Mouse (Mus musculus) intestine, embryonic 16.5 days (tissue): ENCODE results near the gene Pard3b. TPM values are rescaled to one million over a fixed set of nuclear protein-coding genes. Genes with fewer than 3 reads are reported as not detected.

Source experiments
- ATAC-seq: fragments of 200-750 bp; cut with Nextera tagmentation; 2 replicates; pipeline ENCODE4 v1.8.0; 2017; ENCODE audit warnings: moderate TSS enrichment, moderate library complexity
- H3K27ac ChIP-seq: fragments of 300-500 bp; sonication (generic); 2 replicates; pipeline ENCODE4 v1.5.1; 2014; ENCODE audit warnings: mild to moderate bottlenecking, low read length
- H3K27me3 ChIP-seq: fragments of 300-500 bp; sonication (generic); replicated peaks from 2 replicates; pipeline ENCODE4 v1.6.1; 2014; ENCODE audit warnings: low read length, control low read depth, mixed read lengths; ENCODE audit not compliant: control insufficient read depth, insufficient read depth
- H3K36me3 ChIP-seq: fragments of 300-500 bp; sonication (generic); 2 replicates; pipeline ENCODE4 v1.6.1; 2014; ENCODE audit warnings: low read length, control low read depth; ENCODE audit not compliant: control insufficient read depth, insufficient read depth
- H3K4me1 ChIP-seq: fragments of 300-500 bp; sonication (generic); 2 replicates; pipeline ENCODE4 v1.6.1; 2014; ENCODE audit warnings: low read length, control low read depth, mixed read lengths; ENCODE audit not compliant: control insufficient read depth, insufficient read depth
- H3K4me2 ChIP-seq: fragments of 300-500 bp; sonication (generic); 2 replicates; pipeline ENCODE4 v1.6.1; 2014; ENCODE audit warnings: low read depth, low read length, control low read depth
- H3K4me3 ChIP-seq: fragments of 300-500 bp; sonication (generic); 2 replicates; pipeline ENCODE4 v1.5.1; 2014; ENCODE audit warnings: mild to moderate bottlenecking, low read length
- H3K9ac ChIP-seq: fragments of 300-500 bp; sonication (generic); 2 replicates; pipeline ENCODE4 v1.6.1; 2014; ENCODE audit warnings: low read depth, low read length
- H3K9me3 ChIP-seq: fragments of 300-500 bp; sonication (generic); 2 replicates; pipeline ENCODE4 v1.6.1; 2016; ENCODE audit warnings: low read length, control low read depth; ENCODE audit not compliant: control insufficient read depth
- WGBS: fragments of 180-500 bp; shearing (Covaris S2); extraction: QIAGEN DNeasy Blood & Tissue Kit; methylation state at CpG from one replicate; pipeline ENCODE4 v1.1.7; 2014; 5-methylcytosine and 5-hydroxymethylcytosine counted together
- polyA plus RNA-seq: library from polyadenylated mRNA; unstranded; fragments of >200 nt; fragmentation: Nextera tagmentation; extraction: Ambion mirVana; gene quantifications from 2 replicates; pipeline ENCODE4 v1.2.1, GENCODE M21; 2015

The Pard3b gene
- polyA plus RNA-seq, 1 experiment from 2014 or later: 22.3 TPM

DNA sequence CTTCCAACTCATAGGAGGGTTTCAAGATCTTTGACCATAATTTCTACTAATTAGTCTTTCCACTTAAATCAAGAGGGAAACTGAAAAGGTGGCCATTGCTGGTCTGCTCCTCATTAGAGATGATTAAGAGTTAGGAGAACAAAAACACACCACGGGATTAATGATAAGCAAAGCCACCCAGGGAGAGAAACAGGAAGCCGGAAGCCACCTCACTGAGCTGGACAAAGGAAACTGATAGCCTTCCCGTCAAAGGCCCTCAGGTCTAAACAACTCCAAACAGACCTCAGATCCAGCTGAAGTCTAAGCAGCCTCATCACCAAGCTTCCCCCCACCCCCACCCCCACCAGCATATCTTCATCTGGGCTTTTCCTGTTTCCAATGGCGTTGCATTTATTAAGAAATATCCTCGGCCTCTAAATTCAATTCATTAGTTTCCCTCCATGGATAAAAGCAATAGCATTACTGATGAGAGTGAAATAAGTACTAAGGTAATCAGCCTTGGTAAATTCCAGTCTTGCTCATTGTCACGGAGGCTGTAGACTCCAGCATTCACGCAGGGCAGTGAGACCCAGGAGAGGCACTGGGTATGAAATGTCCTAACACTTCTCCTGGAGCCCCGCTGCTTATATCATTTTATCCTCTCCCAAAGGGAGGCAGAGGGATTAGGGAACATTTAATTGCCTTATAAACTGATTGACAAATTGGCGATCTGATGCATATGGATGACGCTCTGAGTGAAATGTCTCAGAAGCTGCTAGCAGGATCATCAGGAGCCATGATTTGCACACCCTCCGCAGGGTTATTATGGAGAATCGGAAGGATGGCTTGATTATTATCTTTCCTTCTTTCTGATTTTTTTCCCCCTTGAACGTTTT is 925.9 kb downstream of the Pard3b start:
- H3K4me2 ChIP-seq: no peak overlapping the region
- no peak overlapping the region for H3K27ac ChIP-seq
- 59% methylated on average over 13 of the region's 13 CpGs for WGBS
- no peak overlapping the region for H3K4me3 ChIP-seq
- H3K4me1 ChIP-seq: no peaks in the 10 kb centered on the region
- no peaks in the 10 kb centered on the region for H3K27me3 ChIP-seq
- ATAC-seq: no peak
- no peaks in the 10 kb centered on the region for H3K9me3 ChIP-seq
- H3K36me3 ChIP-seq: no peaks in the 10 kb centered on the region
- H3K9ac ChIP-seq: no peak overlapping the region

DNA sequence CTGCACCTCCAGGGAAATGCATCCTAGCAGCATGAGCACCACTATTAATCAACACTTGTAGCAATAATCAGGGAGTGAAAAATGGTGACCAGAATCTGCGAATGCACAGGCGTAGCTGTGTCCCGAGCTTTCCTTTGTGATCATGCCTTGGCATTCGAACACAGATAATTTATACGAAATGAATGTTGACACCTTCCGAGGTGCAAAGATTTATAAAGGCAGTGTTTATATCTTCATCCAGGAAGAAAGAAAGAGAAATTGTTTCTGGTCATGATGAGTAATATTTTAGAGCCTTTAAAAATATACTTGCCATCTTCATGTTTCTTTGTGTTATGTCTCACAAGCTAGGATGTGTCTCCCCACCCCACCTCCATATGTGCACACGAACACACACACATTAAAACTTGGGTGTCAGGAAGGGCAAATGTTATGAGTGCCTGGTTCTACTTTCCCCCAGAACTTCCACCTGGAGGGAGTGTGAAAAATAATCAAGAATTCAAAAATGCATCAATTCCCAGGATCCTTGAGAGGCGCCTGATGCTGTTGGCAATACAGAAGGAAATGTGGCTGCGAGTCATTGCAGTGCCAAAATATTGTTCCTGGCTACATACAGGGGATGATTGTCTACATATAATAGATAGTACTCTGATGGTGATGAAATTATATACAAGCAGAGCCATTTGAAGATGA is 926.6 kb downstream of the Pard3b start:
- WGBS: 72% methylated on average over 9 of the region's 9 CpGs
- Histone ChIP-seq H3K9ac (no peak overlapping the region), H3K9me3 (no peaks in the 10 kb centered on the region), H3K4me2 (no peak overlapping the region), H3K4me3 (no peak overlapping the region), H3K36me3 (no peaks in the 10 kb centered on the region), H3K27ac (no peak overlapping the region), H3K27me3 (no peaks in the 10 kb centered on the region), H3K4me1 (no peaks in the 10 kb centered on the region)
- ATAC-seq: no peak

GRCm38 (mm10) chr1:62566596-62566995 is 928.0 kb downstream of the Pard3b start:
- Histone ChIP-seq H3K4me2 (no peak overlapping the region), H3K9ac (no peak overlapping the region), H3K9me3 (no peaks in the 10 kb centered on the region), H3K36me3 (no peaks in the 10 kb centered on the region), H3K4me1 (no peaks in the 10 kb centered on the region), H3K4me3 (no peak overlapping the region), H3K27me3 (no peaks in the 10 kb centered on the region), H3K27ac (no peak overlapping the region)
- no peak for ATAC-seq
- 24% methylated on average over 4 of the region's 4 CpGs for WGBS

- Histone ChIP-seq H3K4me1 (no peaks in the 10 kb centered on the region), H3K9me3 (no peaks in the 10 kb centered on the region), H3K27ac (no peak overlapping the region), H3K9ac (no peak overlapping the region), H3K27me3 (no peaks in the 10 kb centered on the region), H3K4me2 (no peak overlapping the region), H3K36me3 (no peaks in the 10 kb centered on the region), H3K4me3 (no peak overlapping the region)
- 69% methylated on average over 3 of the region's 3 CpGs for WGBS
- no peak for ATAC-seq
Observed at GRCm38 (mm10) chr1:62576939-62577590, 938.4 kb downstream of the Pard3b start.

DNA sequence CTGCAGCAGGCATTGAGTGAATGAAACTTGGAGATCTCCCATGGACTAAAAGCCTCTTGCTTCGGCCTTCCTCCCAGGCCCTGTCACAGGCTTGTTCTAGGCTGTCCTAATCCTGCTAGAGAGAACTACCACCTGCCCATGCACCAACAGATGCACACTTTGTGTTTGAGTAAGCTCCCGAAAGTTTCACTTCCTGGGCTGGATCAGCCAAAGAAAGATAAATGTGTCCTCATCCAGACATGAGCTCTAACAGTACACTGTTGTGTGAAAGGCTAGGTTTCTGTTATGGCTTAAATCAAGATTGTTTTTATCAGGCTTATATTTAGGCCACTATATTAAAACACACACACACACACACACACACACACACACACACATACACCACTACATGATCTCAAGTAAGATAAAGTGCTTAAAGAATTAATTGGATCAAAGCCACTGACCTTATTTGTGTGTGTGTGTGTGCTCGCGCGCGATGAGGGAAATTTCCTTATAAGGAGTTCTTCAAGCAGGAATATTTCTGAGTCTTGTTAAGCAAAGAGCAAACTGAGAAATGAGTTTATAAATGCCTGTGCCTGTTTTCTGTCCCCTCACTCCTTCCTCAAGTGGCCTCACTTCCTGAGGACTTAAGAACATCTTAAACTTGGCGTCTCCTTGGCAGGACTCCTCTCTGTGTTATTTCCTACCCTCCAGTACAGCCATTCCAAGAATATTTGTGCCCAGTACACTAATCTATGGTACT is 940.6 kb downstream of the Pard3b start:
- ATAC-seq: peak; percentile 76
- Histone ChIP-seq H3K4me2 (no peak overlapping the region), H3K27me3 (no peaks in the 10 kb centered on the region), H3K36me3 (no peaks in the 10 kb centered on the region), H3K9me3 (no peaks in the 10 kb centered on the region), H3K9ac (no peak overlapping the region), H3K27ac (peak overlapping the region; percentile 79), H3K4me3 (no peak overlapping the region), H3K4me1 (no peaks in the 10 kb centered on the region)
- 43% methylated on average over 7 of the region's 7 CpGs for WGBS

- H3K36me3 ChIP-seq: no peaks in the 10 kb centered on the region
- no peaks in the 10 kb centered on the region for H3K27me3 ChIP-seq
- peak; percentile 35; the same call in 1 of the 2 replicates for ATAC-seq
- 43% methylated on average over 4 of the region's 4 CpGs for WGBS
- H3K4me3 ChIP-seq: no peak overlapping the region
- H3K4me1 ChIP-seq: no peaks in the 10 kb centered on the region
- H3K9ac ChIP-seq: no peak overlapping the region
- no peaks in the 10 kb centered on the region for H3K9me3 ChIP-seq
- H3K27ac ChIP-seq: peak overlapping the region; percentile 69
- H3K4me2 ChIP-seq: no peak overlapping the region
Observed at GRCm38 (mm10) chr1:62580314-62580935, 941.8 kb downstream of the Pard3b start.

GRCm38 (mm10) chr1:62582476-62582875 is 943.9 kb downstream of the Pard3b start:
- ATAC-seq: no peak
- WGBS: 73% methylated on average over 4 of the region's 4 CpGs
- Histone ChIP-seq H3K9me3 (no peaks in the 10 kb centered on the region), H3K27ac (no peak overlapping the region), H3K36me3 (no peaks in the 10 kb centered on the region), H3K4me1 (no peaks in the 10 kb centered on the region), H3K4me2 (no peak overlapping the region), H3K27me3 (no peaks in the 10 kb centered on the region), H3K4me3 (no peak overlapping the region), H3K9ac (no peak overlapping the region)

- no peak overlapping the region for H3K9ac ChIP-seq
- H3K36me3 ChIP-seq: no peaks in the 10 kb centered on the region
- 93% methylated on average over 6 of the region's 6 CpGs for WGBS
- H3K4me3 ChIP-seq: no peak overlapping the region
- H3K4me2 ChIP-seq: no peak overlapping the region
- ATAC-seq: no peak
- H3K9me3 ChIP-seq: no peaks in the 10 kb centered on the region
- H3K27ac ChIP-seq: no peak overlapping the region
- H3K27me3 ChIP-seq: no peaks in the 10 kb centered on the region
- 0 out of 2 replicates have a peak, but pooled peaks cover 11% of the 10 kb centered on the region for H3K4me1 ChIP-seq
Observed at GRCm38 (mm10) chr1:62587536-62587935, 948.9 kb downstream of the Pard3b start.
